Mouse (Mus musculus): Measurements from ENCODE around the gene Hs6st1. TPM values are rescaled to one million over a fixed set of nuclear protein-coding genes. Genes with fewer than 3 reads are reported as not detected.

Gene Hs6st1
- polyA plus RNA-seq, 1 experiment from 2014 or later = 8.3 TPM

DNA sequence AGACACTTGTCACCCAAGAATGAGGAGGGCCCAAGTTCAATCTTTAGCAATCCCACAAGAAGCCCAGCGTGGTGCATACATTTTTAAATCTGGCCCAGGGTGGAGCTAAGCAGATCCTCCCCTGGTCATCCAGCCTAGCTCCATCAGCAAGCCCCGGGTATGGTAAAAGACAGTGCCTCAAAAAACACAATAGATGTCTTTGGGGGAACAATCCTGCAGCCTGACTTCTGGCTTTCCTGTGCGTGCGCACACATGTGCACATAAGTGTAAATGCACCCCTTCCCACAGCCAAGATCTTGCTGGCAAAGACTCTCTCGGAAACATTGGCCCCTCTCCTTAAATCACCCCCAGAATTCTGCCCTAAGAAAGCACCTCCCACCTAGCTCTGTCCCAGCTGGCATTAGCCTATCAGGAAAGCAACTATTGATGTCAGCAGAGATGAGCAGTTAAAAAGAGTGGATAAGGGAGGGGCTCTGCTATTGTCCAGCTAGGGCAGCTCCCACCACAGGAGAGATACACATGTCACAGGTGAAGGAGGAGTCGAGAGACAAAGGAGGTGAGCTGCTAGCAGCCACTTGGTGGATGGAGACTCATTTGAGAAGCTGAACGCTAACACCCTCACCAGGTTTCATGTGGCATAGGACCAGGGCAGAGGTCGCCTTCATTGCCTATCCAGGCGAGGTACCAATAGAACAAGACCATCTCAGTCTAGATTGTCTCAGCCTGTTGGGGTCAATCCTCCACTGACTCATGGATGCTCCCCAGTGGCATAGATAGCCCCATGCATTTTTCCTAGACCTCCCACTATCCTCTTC, 5.2 kb upstream of the Hs6st1 start:
- peak; percentile 45 for DNase-seq (ENCODE audit: low spot score)
- no peak overlapping the region for H3K4me3 ChIP-seq (ENCODE audit: low read depth, low read length)
- H3K27me3 ChIP-seq (replicated peaks; ENCODE audit: control insufficient read depth, insufficient read depth, low read length) = no peaks in the 10 kb centered on the region

DNA sequence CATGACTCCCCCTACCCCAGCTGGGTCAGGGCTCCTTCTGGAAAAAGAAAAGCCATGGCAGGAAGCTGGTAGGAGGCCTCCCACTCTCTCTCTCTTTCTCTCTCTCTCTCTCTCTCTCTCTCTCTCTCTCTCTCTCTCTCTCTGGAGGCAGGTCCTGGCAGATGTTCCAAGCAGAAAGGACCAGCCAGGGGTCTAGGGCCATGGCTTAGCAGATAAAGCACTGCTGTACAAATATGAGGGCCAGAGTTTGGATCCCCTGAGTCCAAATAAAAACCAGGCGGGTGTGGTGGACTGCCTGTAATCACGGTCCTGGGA, 4.6 kb upstream of the Hs6st1 start:
- Histone ChIP-seq H3K27me3 (replicated peaks; ENCODE audit: control insufficient read depth, insufficient read depth, low read length) (no peaks in the 10 kb centered on the region), H3K4me2 (ENCODE audit: low read length) (no peak overlapping the region), H3K9me3 (ENCODE audit: control insufficient read depth, low read length) (no peaks in the 10 kb centered on the region), H3K9ac (ENCODE audit: low read length) (no peak overlapping the region), H3K36me3 (ENCODE audit: control insufficient read depth, insufficient read depth, low read length) (no peaks in the 10 kb centered on the region), H3K4me1 (replicated peaks; ENCODE audit: control insufficient read depth, insufficient read depth, low read length) (peaks cover 3% of the 10 kb centered on the region), H3K27ac (ENCODE audit: low read depth) (no peak overlapping the region), H3K4me3 (ENCODE audit: low read depth, low read length) (no peak overlapping the region)
- ATAC-seq (replicated peaks; ENCODE audit: low FRiP score, low TSS enrichment, low read depth) (no peak), DNase-seq (ENCODE audit: low spot score) (peak; percentile 42)
- WGBS = 74% methylated on average over 2 of the region's 2 CpGs

More for the DNA sequence above, 5.2 kb upstream of the Hs6st1 start:
- H3K27ac ChIP-seq (ENCODE audit: low read depth) = no peak overlapping the region
- no peak overlapping the region for H3K9ac ChIP-seq (ENCODE audit: low read length)
- peaks cover 3% of the 10 kb centered on the region for H3K4me1 ChIP-seq (replicated peaks; ENCODE audit: control insufficient read depth, insufficient read depth, low read length)
- H3K36me3 ChIP-seq (ENCODE audit: control insufficient read depth, insufficient read depth, low read length) = no peaks in the 10 kb centered on the region
- ATAC-seq (replicated peaks; ENCODE audit: low FRiP score, low TSS enrichment, low read depth) = no peak
- no peak overlapping the region for H3K4me2 ChIP-seq (ENCODE audit: low read length)
- 83% methylated on average over 9 of the region's 9 CpGs for WGBS
- H3K9me3 ChIP-seq (ENCODE audit: control insufficient read depth, low read length) = no peaks in the 10 kb centered on the region

DNA sequence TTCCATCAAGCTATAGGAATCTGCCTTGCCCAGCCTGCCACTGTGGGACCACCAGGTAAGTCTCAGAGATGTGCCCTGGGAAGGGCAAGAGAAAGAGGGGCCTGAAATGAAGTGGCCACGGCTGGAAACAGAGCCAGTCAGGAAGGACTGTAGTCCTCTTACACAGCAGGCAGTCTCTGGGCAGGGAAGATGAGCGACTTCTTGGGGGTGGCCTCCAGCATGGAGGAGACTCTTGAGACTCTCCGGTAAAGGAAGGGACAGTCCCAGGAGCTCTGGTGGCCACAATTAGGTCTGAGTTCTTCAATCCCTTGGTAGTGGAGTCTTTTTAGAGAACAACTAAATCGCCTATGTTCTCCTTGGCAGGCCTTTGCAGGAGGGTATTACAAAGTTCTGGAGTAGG, 4.0 kb upstream of the Hs6st1 start:
- Histone ChIP-seq H3K27ac (ENCODE audit: low read depth) (no peak overlapping the region), H3K4me2 (ENCODE audit: low read length) (no peak overlapping the region), H3K36me3 (ENCODE audit: control insufficient read depth, insufficient read depth, low read length) (no peaks in the 10 kb centered on the region), H3K4me1 (replicated peaks; ENCODE audit: control insufficient read depth, insufficient read depth, low read length) (peaks cover 6% of the 10 kb centered on the region), H3K9ac (ENCODE audit: low read length) (no peak overlapping the region), H3K27me3 (replicated peaks; ENCODE audit: control insufficient read depth, insufficient read depth, low read length) (no peaks in the 10 kb centered on the region), H3K4me3 (ENCODE audit: low read depth, low read length) (no peak overlapping the region), H3K9me3 (ENCODE audit: control insufficient read depth, low read length) (no peaks in the 10 kb centered on the region)
- no peak for DNase-seq (ENCODE audit: low spot score)
- ATAC-seq (replicated peaks; ENCODE audit: low FRiP score, low TSS enrichment, low read depth) = no peak
- WGBS = 55% methylated on average over 4 of the region's 4 CpGs

DNA sequence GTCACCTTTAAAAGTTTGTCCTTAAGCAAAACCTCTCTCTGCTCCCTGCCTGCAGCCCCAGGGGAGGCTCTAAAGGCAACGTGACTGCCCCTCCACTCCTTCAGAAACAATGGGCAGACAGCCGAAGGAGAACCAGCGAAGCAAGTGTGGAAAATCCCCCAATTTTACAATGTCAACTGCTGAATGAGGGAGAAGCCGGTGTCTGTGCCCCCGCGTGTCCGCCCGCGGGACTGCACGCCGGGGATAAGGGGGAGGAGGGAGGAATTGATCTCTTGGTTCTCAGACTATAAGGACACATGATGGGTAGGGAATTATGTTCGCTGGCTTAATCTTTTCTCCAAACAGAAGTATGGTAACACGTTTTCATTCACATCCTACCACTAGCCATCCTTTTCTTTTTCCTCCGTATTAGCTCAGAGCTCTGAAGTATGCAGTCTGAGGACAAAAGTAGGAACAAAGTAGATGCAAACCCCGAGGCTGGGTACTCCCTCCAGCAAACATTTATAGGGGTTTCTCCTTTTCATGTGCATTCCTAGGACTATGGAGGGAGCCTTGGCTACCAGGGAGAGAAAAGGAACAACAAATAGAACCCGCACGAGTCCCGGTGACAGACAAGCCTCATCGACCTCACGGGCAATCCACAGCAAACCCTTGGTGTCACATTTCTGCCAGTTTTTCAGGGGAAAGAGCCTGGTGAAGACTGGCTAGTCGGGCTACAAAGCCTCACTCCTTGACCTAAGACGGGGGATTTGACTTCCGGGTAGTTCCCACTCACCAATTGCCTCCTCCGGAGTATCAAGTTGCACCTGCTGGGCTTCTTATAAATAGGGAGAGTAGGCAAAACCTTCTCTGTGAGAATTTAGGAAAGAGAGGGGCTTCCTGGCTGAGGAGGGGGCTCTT, 3.1 kb upstream of the Hs6st1 start:
- DNase-seq (ENCODE audit: low spot score) = peak; percentile 97
- WGBS = under 1% methylated on average over 24 of the region's 24 CpGs
- Histone ChIP-seq H3K27ac (ENCODE audit: low read depth) (0 out of 2 replicates have a peak overlapping the region, but pooled peaks have one; percentile 29), H3K4me1 (replicated peaks; ENCODE audit: control insufficient read depth, insufficient read depth, low read length) (peaks cover 15% of the 10 kb centered on the region), H3K36me3 (ENCODE audit: control insufficient read depth, insufficient read depth, low read length) (no peaks in the 10 kb centered on the region), H3K9me3 (ENCODE audit: control insufficient read depth, low read length) (no peaks in the 10 kb centered on the region), H3K27me3 (replicated peaks; ENCODE audit: control insufficient read depth, insufficient read depth, low read length) (no peaks in the 10 kb centered on the region), H3K9ac (ENCODE audit: low read length) (no peak overlapping the region), H3K4me2 (ENCODE audit: low read length) (peak overlapping the region; percentile 48), H3K4me3 (ENCODE audit: low read depth, low read length) (peak overlapping the region; percentile 23)
- ATAC-seq (replicated peaks; ENCODE audit: low FRiP score, low TSS enrichment, low read depth) = no peak; the same call in 1 of the 2 replicates

DNA sequence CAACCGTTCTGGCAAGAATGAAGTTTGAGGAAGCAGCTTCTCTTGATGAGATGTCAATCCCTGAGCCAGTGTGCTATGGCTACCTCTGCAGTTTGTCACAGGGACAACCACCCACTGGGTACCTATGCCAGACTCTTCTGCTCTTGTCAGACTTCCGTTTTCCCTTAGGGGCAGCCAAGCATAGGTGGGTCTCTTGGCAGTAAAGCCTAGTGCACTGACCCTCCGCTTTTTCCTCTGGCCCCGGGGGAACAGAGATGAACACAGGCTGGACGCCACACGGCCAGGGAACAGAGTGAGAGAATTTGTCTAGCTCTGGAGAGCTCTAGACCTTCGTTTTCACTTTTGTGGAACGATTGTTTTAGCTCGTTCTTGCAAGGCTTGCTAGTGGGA, 2.4 kb upstream of the Hs6st1 start:
- H3K27ac ChIP-seq (ENCODE audit: low read depth) = no peak overlapping the region

DNA sequence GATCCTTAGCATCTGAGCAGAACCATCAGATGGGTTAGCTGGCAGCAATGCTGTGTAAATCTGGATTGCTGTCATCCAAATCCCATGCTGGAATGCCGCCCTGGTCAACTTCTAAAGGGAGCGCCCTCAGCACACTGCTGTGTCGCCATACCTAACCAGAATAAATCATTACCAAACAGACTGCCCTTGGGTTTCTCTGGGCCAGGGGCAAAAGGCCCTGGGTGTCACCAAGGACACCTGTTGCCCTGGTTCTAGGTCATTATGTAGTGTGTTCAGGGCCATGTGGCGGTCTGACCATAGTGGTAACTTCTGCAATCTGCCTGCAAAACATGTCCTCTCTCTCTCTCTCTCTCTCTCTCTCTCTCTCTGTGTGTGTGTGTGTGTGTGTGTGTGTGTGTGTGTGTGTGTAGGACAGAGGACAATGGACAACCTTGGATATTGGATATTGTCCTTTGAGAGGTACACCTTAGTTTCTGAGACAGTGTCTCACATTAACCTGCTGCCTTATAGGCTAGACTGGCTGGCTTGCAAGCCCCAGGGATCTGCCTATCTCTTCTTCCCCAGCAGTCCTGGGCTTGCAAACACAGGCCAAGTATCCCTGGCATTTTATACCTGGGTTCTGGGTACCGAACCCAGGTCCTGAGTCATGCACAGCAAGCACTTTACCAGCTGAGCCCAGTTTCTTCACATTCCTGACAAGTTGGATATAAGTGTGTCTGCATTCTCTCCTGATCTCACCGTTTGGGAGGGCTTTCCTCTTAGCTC, 1.8 kb upstream of the Hs6st1 start:
- Histone ChIP-seq H3K4me3 (ENCODE audit: low read depth, low read length) (no peak overlapping the region), H3K36me3 (ENCODE audit: control insufficient read depth, insufficient read depth, low read length) (no peaks in the 10 kb centered on the region), H3K27ac (ENCODE audit: low read depth) (no peak overlapping the region), H3K4me1 (replicated peaks; ENCODE audit: control insufficient read depth, insufficient read depth, low read length) (peaks cover 26% of the 10 kb centered on the region), H3K27me3 (replicated peaks; ENCODE audit: control insufficient read depth, insufficient read depth, low read length) (no peaks in the 10 kb centered on the region), H3K4me2 (ENCODE audit: low read length) (no peak overlapping the region), H3K9ac (ENCODE audit: low read length) (no peak overlapping the region), H3K9me3 (ENCODE audit: control insufficient read depth, low read length) (no peaks in the 10 kb centered on the region)
- DNase-seq (ENCODE audit: low spot score) (peak; percentile 49), ATAC-seq (replicated peaks; ENCODE audit: low FRiP score, low TSS enrichment, low read depth) (no peak)
- WGBS = 87% methylated on average over 6 of the region's 6 CpGs

More for the DNA sequence above, 2.4 kb upstream of the Hs6st1 start:
- no peaks in the 10 kb centered on the region for H3K27me3 ChIP-seq (replicated peaks; ENCODE audit: control insufficient read depth, insufficient read depth, low read length)
- H3K9me3 ChIP-seq (ENCODE audit: control insufficient read depth, low read length) = no peaks in the 10 kb centered on the region
- ATAC-seq (replicated peaks; ENCODE audit: low FRiP score, low TSS enrichment, low read depth) (no peak), DNase-seq (ENCODE audit: low spot score) (peak; percentile 45)
- peak overlapping the region; percentile 48 for H3K4me2 ChIP-seq (ENCODE audit: low read length)
- WGBS = 59% methylated on average over 9 of the region's 9 CpGs
- no peaks in the 10 kb centered on the region for H3K36me3 ChIP-seq (ENCODE audit: control insufficient read depth, insufficient read depth, low read length)
- H3K9ac ChIP-seq (ENCODE audit: low read length) = no peak overlapping the region
- H3K4me3 ChIP-seq (ENCODE audit: low read depth, low read length) = no peak overlapping the region
- H3K4me1 ChIP-seq (replicated peaks; ENCODE audit: control insufficient read depth, insufficient read depth, low read length) = peaks cover 22% of the 10 kb centered on the region

DNA sequence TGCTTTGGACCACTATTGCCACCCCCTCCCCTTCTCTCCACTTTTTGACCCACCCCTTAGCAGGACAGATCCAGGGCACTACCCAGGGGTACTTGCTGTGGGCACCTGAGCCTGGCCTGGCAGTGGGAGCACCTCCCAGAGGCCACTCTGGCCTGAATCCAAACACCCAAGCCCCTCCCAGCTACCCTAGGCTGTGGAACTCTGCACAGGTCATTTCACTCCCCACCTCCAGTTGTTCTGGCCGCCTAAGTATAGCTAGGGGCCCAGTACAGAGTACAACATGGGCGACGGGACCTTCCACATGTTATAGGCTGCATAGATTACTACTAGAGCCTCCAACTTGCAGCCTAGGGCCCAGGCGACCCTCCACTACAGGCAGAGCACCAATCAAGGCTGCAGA, 999 bp upstream of the Hs6st1 start:
- DNase-seq (ENCODE audit: low spot score) (peak; percentile 49), ATAC-seq (replicated peaks; ENCODE audit: low FRiP score, low TSS enrichment, low read depth) (no peak)
- H3K27ac ChIP-seq (ENCODE audit: low read depth) = no peak overlapping the region
- H3K27me3 ChIP-seq (replicated peaks; ENCODE audit: control insufficient read depth, insufficient read depth, low read length) = no peaks in the 10 kb centered on the region
- 75% methylated on average over 4 of the region's 4 CpGs for WGBS
- H3K36me3 ChIP-seq (ENCODE audit: control insufficient read depth, insufficient read depth, low read length) = no peaks in the 10 kb centered on the region; the same call in 1 of the 2 replicates
- H3K9me3 ChIP-seq (ENCODE audit: control insufficient read depth, low read length) = no peaks in the 10 kb centered on the region
- no peak overlapping the region for H3K4me3 ChIP-seq (ENCODE audit: low read depth, low read length)
- H3K4me2 ChIP-seq (ENCODE audit: low read length) = no peak overlapping the region
- no peak overlapping the region for H3K9ac ChIP-seq (ENCODE audit: low read length)
- peaks cover 33% of the 10 kb centered on the region for H3K4me1 ChIP-seq (replicated peaks; ENCODE audit: control insufficient read depth, insufficient read depth, low read length)

DNA sequence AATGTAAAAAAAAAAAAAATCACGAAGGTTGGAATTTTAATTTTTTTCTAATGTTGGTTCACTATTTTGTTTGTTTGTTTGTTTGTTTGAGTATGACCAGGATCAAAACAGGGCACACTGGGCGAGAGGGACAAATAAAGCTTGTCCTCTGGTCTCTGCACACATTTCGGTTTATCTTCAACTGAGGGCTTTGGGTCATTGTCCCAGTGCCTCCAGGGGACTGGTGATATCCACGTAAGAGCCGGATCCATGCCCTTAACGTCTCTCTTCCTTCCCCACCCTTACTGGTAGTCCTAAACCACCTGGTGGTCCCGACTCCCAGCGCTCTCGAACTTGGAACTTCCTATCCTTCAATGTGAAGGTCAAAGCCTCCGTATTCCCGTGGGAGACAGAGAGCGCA, 589 bp upstream of the Hs6st1 start:
- DNase-seq (ENCODE audit: low spot score) (no peak), ATAC-seq (replicated peaks; ENCODE audit: low FRiP score, low TSS enrichment, low read depth) (no peak)
- H3K27me3 ChIP-seq (replicated peaks; ENCODE audit: control insufficient read depth, insufficient read depth, low read length) = no peaks in the 10 kb centered on the region
- 26% methylated on average over 12 of the region's 12 CpGs for WGBS
- H3K9me3 ChIP-seq (ENCODE audit: control insufficient read depth, low read length) = no peaks in the 10 kb centered on the region
- H3K4me1 ChIP-seq (replicated peaks; ENCODE audit: control insufficient read depth, insufficient read depth, low read length) = peaks cover 37% of the 10 kb centered on the region
- peak overlapping the region; percentile 69 for H3K9ac ChIP-seq (ENCODE audit: low read length)
- no peak overlapping the region for H3K27ac ChIP-seq (ENCODE audit: low read depth)
- no peaks in the 10 kb centered on the region; the same call in 1 of the 2 replicates for H3K36me3 ChIP-seq (ENCODE audit: control insufficient read depth, insufficient read depth, low read length)
- H3K4me2 ChIP-seq (ENCODE audit: low read length) = peak overlapping the region; percentile 96
- peak overlapping the region; percentile 77 for H3K4me3 ChIP-seq (ENCODE audit: low read depth, low read length)

All from intestine, embryonic 14.5 days (tissue).